Mouse (Mus musculus) myocyte (in vitro differentiated cells): ENCODE measurements around the gene Krt25.

ENCODE experiments used
- CEBPB ChIP-seq: IDR thresholded peaks from 2 replicates; pipeline ENCODE4 v1.6.1; 2011; ENCODE audit warnings: mild to moderate bottlenecking, moderate library complexity; ENCODE audit not compliant: poor library complexity, insufficient read depth, severe bottlenecking
- E2F4 ChIP-seq: IDR thresholded peaks from one replicate; pipeline ENCODE4 v1.6.1; 2011; ENCODE audit warnings: mild to moderate bottlenecking, control low read depth, moderate library complexity; ENCODE audit not compliant: insufficient read depth
- MYOD1 ChIP-seq, 3 experiments: IDR thresholded peaks; one replicate each; pipeline ENCODE4 v1.6.1; 2011; ENCODE audit warnings: control low read depth in 2 of 3, low read depth in 2 of 3, mild to moderate bottlenecking in 2 of 3, moderate library complexity in 1 of 3; ENCODE audit not compliant: insufficient read length in 2 of 3, control insufficient read depth in 1 of 3
- MYOG ChIP-seq, 3 experiments: IDR thresholded peaks; one replicate each; pipeline ENCODE4 v1.6.1; 2011; ENCODE audit warnings: control low read depth in 2 of 3, low read depth in 2 of 3, mild to moderate bottlenecking in 2 of 3; ENCODE audit not compliant: insufficient read length in 2 of 3, control insufficient read depth in 1 of 3, insufficient read depth in 1 of 3
- POLR2A ChIP-seq: IDR thresholded peaks from one replicate; pipeline ENCODE4 v1.6.1; 2011; ENCODE audit warnings: low read depth, mild to moderate bottlenecking, control low read depth, moderate library complexity; ENCODE audit not compliant: insufficient read length
- TCF12 ChIP-seq: IDR thresholded peaks from one replicate; pipeline ENCODE4 v1.6.1; 2011; ENCODE audit warnings: mild to moderate bottlenecking, control low read depth; ENCODE audit not compliant: poor library complexity, insufficient read depth, severe bottlenecking
- USF1 ChIP-seq: IDR thresholded peaks from one replicate; pipeline ENCODE4 v1.6.1; 2011; ENCODE audit warnings: low read depth, mild to moderate bottlenecking, control low read depth, moderate library complexity

GRCm38 (mm10) chr11:99329655-99330054 is 6.9 kb upstream of the Krt25 start:
- TF ChIP-seq USF1 (no peak), E2F4 (no peak), POLR2A (no peak), TCF12 (no peak), MYOD1 (IDR thresholded peaks at IDR 0.05; ENCODE audit: control insufficient read depth in 1 of 3, insufficient read length in 2 of 3, low read depth in 2 of 3) (no peak), CEBPB (no peak), MYOG (IDR thresholded peaks at IDR 0.05; ENCODE audit: control insufficient read depth in 1 of 3, insufficient read depth in 1 of 3, insufficient read length in 2 of 3, low read depth in 2 of 3) (no peak)
